Mouse (Mus musculus) stomach, embryonic 16.5 days (tissue): ENCODE results near the gene Mydgf. TPM values are rescaled to one million over a fixed set of nuclear protein-coding genes. Genes with fewer than 3 reads are reported as not detected.

Experiments
- ATAC-seq: fragments of 200-750 bp; cut with Nextera tagmentation; 2 replicates; pipeline ENCODE4 v1.8.0; 2017; ENCODE audit warnings: moderate number of reproducible peaks, moderate TSS enrichment; ENCODE audit not compliant: insufficient read depth, low FRiP score
- H3K27ac ChIP-seq: fragments of 300-500 bp; sonication (generic); 2 replicates; pipeline ENCODE4 v1.5.1; 2014; ENCODE audit warnings: low read length
- H3K27me3 ChIP-seq: fragments of 300-500 bp; sonication (generic); 2 replicates; pipeline ENCODE4 v1.6.1; 2014; ENCODE audit warnings: low read length, control low read depth, mixed read lengths; ENCODE audit not compliant: control insufficient read depth, insufficient read depth
- H3K36me3 ChIP-seq: fragments of 300-500 bp; sonication (generic); 2 replicates; pipeline ENCODE4 v1.6.1; 2014; ENCODE audit warnings: low read length; ENCODE audit not compliant: control insufficient read depth, insufficient read depth
- H3K4me1 ChIP-seq: fragments of 300-500 bp; sonication (generic); 2 replicates; pipeline ENCODE4 v1.6.1; 2014; ENCODE audit warnings: low read length, control low read depth, mixed read lengths; ENCODE audit not compliant: control insufficient read depth, insufficient read depth
- H3K4me2 ChIP-seq: fragments of 300-500 bp; sonication (generic); 2 replicates; pipeline ENCODE4 v1.6.1; 2014; ENCODE audit warnings: low read depth, low read length, mixed read lengths
- H3K4me3 ChIP-seq: fragments of 300-500 bp; sonication (generic); replicated peaks from 2 replicates; pipeline ENCODE4 v1.5.1; 2014; ENCODE audit warnings: mild to moderate bottlenecking, low read length
- H3K9ac ChIP-seq: fragments of 300-500 bp; sonication (generic); 2 replicates; pipeline ENCODE4 v1.6.1; 2014; ENCODE audit warnings: low read length
- H3K9me3 ChIP-seq: fragments of 300-500 bp; sonication (generic); replicated peaks from 2 replicates; pipeline ENCODE4 v1.6.1; 2016; ENCODE audit warnings: low read length, control low read depth; ENCODE audit not compliant: control insufficient read depth
- WGBS: fragments of 180-500 bp; shearing (Covaris S2); extraction: QIAGEN DNeasy Blood & Tissue Kit; methylation state at CpG from one replicate; pipeline ENCODE4 v1.1.7; 2014; 5-methylcytosine and 5-hydroxymethylcytosine counted together
- microRNA-seq: library from miRNA; unstranded; fragments of <30 nt; microRNA quantifications from one replicate; pipeline ENCODE4, GENCODE M21; 2016
- polyA plus RNA-seq: library from polyadenylated mRNA; unstranded; fragments of >200 nt; fragmentation: Nextera tagmentation; extraction: Ambion mirVana; gene quantifications from 2 replicates; pipeline ENCODE4 v1.2.1, GENCODE M21; 2015

The Mydgf gene
- polyA plus RNA-seq, 1 experiment from 2014 or later, result 106 TPM

- H3K27me3 ChIP-seq, result no peaks in the 10 kb centered on the region
- H3K9me3 ChIP-seq, result no peaks in the 10 kb centered on the region
- no peaks in the 10 kb centered on the region for H3K36me3 ChIP-seq
- no peak for ATAC-seq
- no peak overlapping the region for H3K4me2 ChIP-seq
- peaks cover 21% of the 10 kb centered on the region; the same call in 1 of the 2 replicates for H3K4me1 ChIP-seq
- H3K9ac ChIP-seq, result no peak overlapping the region
- H3K27ac ChIP-seq, result no peak overlapping the region
- H3K4me3 ChIP-seq, result no peak overlapping the region
- 41% methylated on average over 7 of the region's 7 CpGs for WGBS
Observed at GRCm38 (mm10) chr17:56131814-56132213, 51.9 kb downstream of the Mydgf start.

GRCm38 (mm10) chr17:56131136-56131535, 52.6 kb downstream of the Mydgf start:
- Histone ChIP-seq H3K9me3 (no peaks in the 10 kb centered on the region), H3K4me1 (peaks cover 21% of the 10 kb centered on the region; the same call in 1 of the 2 replicates), H3K27ac (no peak overlapping the region), H3K9ac (no peak overlapping the region), H3K36me3 (no peaks in the 10 kb centered on the region), H3K4me3 (no peak overlapping the region), H3K4me2 (no peak overlapping the region), H3K27me3 (no peaks in the 10 kb centered on the region)
- ATAC-seq, result no peak
- WGBS, result 91% methylated on average over 10 of the region's 10 CpGs

GRCm38 (mm10) chr17:56128246-56128645, 55.5 kb downstream of the Mydgf start:
- H3K9me3 ChIP-seq, result no peaks in the 10 kb centered on the region
- H3K36me3 ChIP-seq, result no peaks in the 10 kb centered on the region

GRCm38 (mm10) chr17:56126175-56126574, 57.5 kb downstream of the Mydgf start:
- 75% methylated on average over 11 of the region's 11 CpGs for WGBS
- Histone ChIP-seq H3K4me2 (no peak overlapping the region), H3K4me3 (no peak overlapping the region), H3K9ac (no peak overlapping the region), H3K36me3 (no peaks in the 10 kb centered on the region), H3K4me1 (peaks cover 6% of the 10 kb centered on the region; the same call in 1 of the 2 replicates), H3K27me3 (peaks cover 24% of the 10 kb centered on the region), H3K27ac (no peak overlapping the region), H3K9me3 (peaks cover 8% of the 10 kb centered on the region)
- no peak for ATAC-seq

More at GRCm38 (mm10) chr17:56128246-56128645, 55.5 kb downstream of the Mydgf start:
- 75% methylated on average over 15 of the region's 15 CpGs for WGBS
- Histone ChIP-seq H3K4me3 (no peak overlapping the region), H3K27me3 (peaks cover 11% of the 10 kb centered on the region), H3K9ac (no peak overlapping the region), H3K4me1 (peaks cover 11% of the 10 kb centered on the region; the same call in 1 of the 2 replicates), H3K27ac (no peak overlapping the region), H3K4me2 (no peak overlapping the region)
- no peak for ATAC-seq

Small RNA genes within 50 kb of the gene (microRNA-seq; reads per million reads assigned to microRNA genes)
- not detected for gene Gm44397

Other genes with a start within 250 kb of the Mydgf start
- 6.0 and 6.2 TPM in 2 replicates for gene Zfp119b, start 234.4 kb downstream of the Mydgf start, polyA plus RNA-seq
- 4.0 and 4.7 TPM in 2 replicates for gene Ebi3, start 231.3 kb downstream of the Mydgf start, polyA plus RNA-seq
- gene Yju2, start 224.8 kb downstream of the Mydgf start, polyA plus RNA-seq, result 21.6 and 24.3 TPM in 2 replicates
- gene Shd, start 213.5 kb downstream of the Mydgf start, polyA plus RNA-seq, result 8.1 and 8.6 TPM in 2 replicates
- 9.9 and 13.9 TPM in 2 replicates for gene Fsd1, start 197.4 kb downstream of the Mydgf start, polyA plus RNA-seq
- 41.2 and 53.7 TPM in 2 replicates for gene Stap2, start 178.3 kb downstream of the Mydgf start, polyA plus RNA-seq
- gene Mpnd, start 178.2 kb downstream of the Mydgf start, polyA plus RNA-seq, result 52.0 and 60.7 TPM in 2 replicates
- 145 and 154 TPM in 2 replicates for gene Sh3gl1, start 147.3 kb downstream of the Mydgf start, polyA plus RNA-seq
- gene Chaf1a, start 143.5 kb downstream of the Mydgf start, polyA plus RNA-seq, result 16.3 and 17.8 TPM in 2 replicates
- 39.4 and 42.1 TPM in 2 replicates for gene Ubxn6, start 108.9 kb downstream of the Mydgf start, polyA plus RNA-seq
- gene Hdgfl2, start 104.3 kb downstream of the Mydgf start, polyA plus RNA-seq, result 77.3 and 80.1 TPM in 2 replicates
- gene Plin4, start 74.1 kb downstream of the Mydgf start, polyA plus RNA-seq, result 0.80 and 0.90 TPM in 2 replicates
- gene Plin5, start 66.3 kb downstream of the Mydgf start, polyA plus RNA-seq, result 0.62 and 1.2 TPM in 2 replicates
- gene Lrg1, start 61.9 kb downstream of the Mydgf start, polyA plus RNA-seq, result 1.3 and 1.4 TPM in 2 replicates
- gene Sema6b, start 43.6 kb downstream of the Mydgf start, polyA plus RNA-seq, result 0.50 and 0.71 TPM in 2 replicates
- gene Tnfaip8l1, start 21.4 kb downstream of the Mydgf start, polyA plus RNA-seq, result 11.9 and 14.3 TPM in 2 replicates
- 32.6 and 37.4 TPM in 2 replicates for gene Dpp9, start 35.0 kb upstream of the Mydgf start, polyA plus RNA-seq
- gene Fem1a, start 72.9 kb upstream of the Mydgf start, polyA plus RNA-seq, result 12.3 and 12.9 TPM in 2 replicates
- gene Ticam1, start 92.9 kb upstream of the Mydgf start, polyA plus RNA-seq, result 7.6 and 9.6 TPM in 2 replicates
- 103 and 123 TPM in 2 replicates for gene Plin3, start 109.0 kb upstream of the Mydgf start, polyA plus RNA-seq
- gene Arrdc5, start 116.4 kb upstream of the Mydgf start, polyA plus RNA-seq, result not detected in 2 replicates
- 90.4 and 92.2 TPM in 2 replicates for gene Uhrf1, start 119.4 kb upstream of the Mydgf start, polyA plus RNA-seq
- gene Kdm4b, start 142.1 kb upstream of the Mydgf start, polyA plus RNA-seq, result 23.5 and 24.2 TPM in 2 replicates